Mouse (Mus musculus) neural tube, embryonic 15.5 days (tissue): Measurements from ENCODE around the gene Alcam. TPM values are rescaled to one million over a fixed set of nuclear protein-coding genes. Genes with fewer than 3 reads are reported as not detected.

Experiments
- ATAC-seq: fragments of 200-750 bp; cut with Nextera tagmentation; 2 replicates; pipeline ENCODE4 v1.8.0; 2017; ENCODE audit warnings: mild to moderate bottlenecking, moderate TSS enrichment, moderate library complexity; ENCODE audit not compliant: low FRiP score
- H3K27ac ChIP-seq: fragments of 300-500 bp; sonication (generic); replicated peaks from 2 replicates; pipeline ENCODE4 v1.5.1; 2015; ENCODE audit warnings: mild to moderate bottlenecking, inconsistent platforms
- H3K27me3 ChIP-seq: fragments of 300-500 bp; sonication (generic); replicated peaks from 2 replicates; pipeline ENCODE4 v1.6.1; 2015; ENCODE audit warnings: inconsistent platforms
- H3K36me3 ChIP-seq: fragments of 300-500 bp; sonication (generic); 2 replicates; pipeline ENCODE4 v1.6.1; 2015; ENCODE audit warnings: inconsistent platforms
- H3K4me1 ChIP-seq: fragments of 300-500 bp; sonication (generic); 2 replicates; pipeline ENCODE4 v1.6.1; 2015; ENCODE audit warnings: inconsistent platforms
- H3K4me2 ChIP-seq: fragments of 300-500 bp; sonication (generic); 2 replicates; pipeline ENCODE4 v1.6.1; 2015; ENCODE audit warnings: inconsistent platforms, mild to moderate bottlenecking, moderate library complexity
- H3K4me3 ChIP-seq: fragments of 300-500 bp; sonication (generic); replicated peaks from 2 replicates; pipeline ENCODE4 v1.5.1; 2015; ENCODE audit warnings: mild to moderate bottlenecking, inconsistent platforms
- H3K9ac ChIP-seq: fragments of 300-500 bp; sonication (generic); replicated peaks from 2 replicates; pipeline ENCODE4 v1.6.1; 2015; ENCODE audit warnings: mild to moderate bottlenecking, inconsistent platforms
- H3K9me3 ChIP-seq: fragments of 300-500 bp; sonication (generic); replicated peaks from 2 replicates; pipeline ENCODE4 v1.6.1; 2016; ENCODE audit warnings: inconsistent platforms
- WGBS: fragments of 180-500 bp; shearing (Covaris S2); methylation state at CpG from one replicate; pipeline ENCODE4 v1.1.7; 2015; ENCODE audit warnings: mixed read lengths; 5-methylcytosine and 5-hydroxymethylcytosine counted together
- polyA plus RNA-seq: library from polyadenylated mRNA; unstranded; fragments of >200 nt; fragmentation: Nextera tagmentation; extraction: Ambion mirVana; gene quantifications from 2 replicates; pipeline ENCODE4 v1.2.1, GENCODE M21; 2015

Gene Alcam
- polyA plus RNA-seq, 1 experiment from 2014 or later, result 40.0 TPM

GRCm38 (mm10) chr16:52343467-52344033 is 110.3 kb downstream of the Alcam start:
- H3K9ac ChIP-seq, result no peak overlapping the region
- no peak overlapping the region for H3K4me2 ChIP-seq
- H3K9me3 ChIP-seq, result no peaks in the 10 kb centered on the region
- H3K4me3 ChIP-seq, result no peak overlapping the region
- H3K36me3 ChIP-seq, result no peaks in the 10 kb centered on the region
- no peak overlapping the region for H3K27ac ChIP-seq
- no peaks in the 10 kb centered on the region for H3K27me3 ChIP-seq
- H3K4me1 ChIP-seq, result no peaks in the 10 kb centered on the region
- no peak for ATAC-seq
- 81% methylated on average over 2 of the region's 2 CpGs for WGBS

- H3K27me3 ChIP-seq, result no peaks in the 10 kb centered on the region
- H3K4me2 ChIP-seq, result no peak overlapping the region
- 92% methylated on average over 8 of the region's 8 CpGs for WGBS
- no peaks in the 10 kb centered on the region for H3K36me3 ChIP-seq
- no peak overlapping the region for H3K27ac ChIP-seq
- no peak for ATAC-seq
- H3K4me1 ChIP-seq, result no peaks in the 10 kb centered on the region
- no peak overlapping the region for H3K9ac ChIP-seq
- no peaks in the 10 kb centered on the region for H3K9me3 ChIP-seq
- no peak overlapping the region for H3K4me3 ChIP-seq
These were observed 111.0 kb downstream of the Alcam start for GRCm38 (mm10) chr16:52342694-52343466.

- no peak overlapping the region for H3K4me3 ChIP-seq
- H3K27ac ChIP-seq, result no peak overlapping the region
- H3K27me3 ChIP-seq, result no peaks in the 10 kb centered on the region
- no peak overlapping the region for H3K4me2 ChIP-seq
- H3K36me3 ChIP-seq, result no peaks in the 10 kb centered on the region
- 85% methylated on average over 4 of the region's 4 CpGs for WGBS
- ATAC-seq, result no peak
- no peak overlapping the region for H3K9ac ChIP-seq
- no peaks in the 10 kb centered on the region for H3K9me3 ChIP-seq
- H3K4me1 ChIP-seq, result no peaks in the 10 kb centered on the region
These were observed 119.8 kb downstream of the Alcam start for GRCm38 (mm10) chr16:52334084-52334483.

- Histone ChIP-seq H3K9me3 (no peaks in the 10 kb centered on the region), H3K4me2 (no peak overlapping the region), H3K9ac (no peak overlapping the region), H3K4me3 (no peak overlapping the region), H3K4me1 (no peaks in the 10 kb centered on the region), H3K27ac (no peak overlapping the region), H3K27me3 (no peaks in the 10 kb centered on the region), H3K36me3 (no peaks in the 10 kb centered on the region)
- ATAC-seq, result no peak
- 82% methylated on average over 5 of the region's 5 CpGs for WGBS
These were observed 120.2 kb downstream of the Alcam start for GRCm38 (mm10) chr16:52333631-52334030.

- Histone ChIP-seq H3K27me3 (no peaks in the 10 kb centered on the region), H3K4me3 (no peak overlapping the region), H3K27ac (no peak overlapping the region), H3K9ac (no peak overlapping the region), H3K4me1 (no peaks in the 10 kb centered on the region), H3K36me3 (no peaks in the 10 kb centered on the region), H3K4me2 (no peak overlapping the region), H3K9me3 (no peaks in the 10 kb centered on the region)
- 94% methylated on average over 3 of the region's 3 CpGs for WGBS
- ATAC-seq, result no peak
These were observed 122.5 kb downstream of the Alcam start for GRCm38 (mm10) chr16:52331341-52331830.

GRCm38 (mm10) chr16:52329420-52329819 is 124.5 kb downstream of the Alcam start:
- ATAC-seq, result no peak
- no peaks in the 10 kb centered on the region for H3K9me3 ChIP-seq
- 90% methylated on average over 2 of the region's 2 CpGs for WGBS
- H3K27ac ChIP-seq, result no peak overlapping the region
- no peaks in the 10 kb centered on the region for H3K27me3 ChIP-seq
- no peak overlapping the region for H3K4me2 ChIP-seq
- H3K36me3 ChIP-seq, result no peaks in the 10 kb centered on the region
- no peak overlapping the region for H3K9ac ChIP-seq
- H3K4me1 ChIP-seq, result no peaks in the 10 kb centered on the region
- no peak overlapping the region for H3K4me3 ChIP-seq

- Histone ChIP-seq H3K4me3 (no peak overlapping the region), H3K4me1 (no peaks in the 10 kb centered on the region), H3K4me2 (no peak overlapping the region), H3K27ac (no peak overlapping the region), H3K36me3 (no peaks in the 10 kb centered on the region), H3K9me3 (no peaks in the 10 kb centered on the region), H3K9ac (no peak overlapping the region), H3K27me3 (no peaks in the 10 kb centered on the region)
- no peak for ATAC-seq
- WGBS, result 67% methylated on average over 1 of the region's 1 CpGs
These were observed 134.6 kb downstream of the Alcam start for GRCm38 (mm10) chr16:52319229-52319628.

- no peaks in the 10 kb centered on the region for H3K36me3 ChIP-seq
- H3K9me3 ChIP-seq, result no peaks in the 10 kb centered on the region
- H3K4me2 ChIP-seq, result peak overlapping the region; percentile 43
- H3K27ac ChIP-seq, result no peak overlapping the region
- no peak overlapping the region for H3K4me3 ChIP-seq
- H3K9ac ChIP-seq, result no peak overlapping the region
- no peaks in the 10 kb centered on the region for H3K27me3 ChIP-seq
- peak; percentile 70 for ATAC-seq
- no peaks in the 10 kb centered on the region for H3K4me1 ChIP-seq
- WGBS, result 16% methylated on average over 9 of the region's 9 CpGs
These were observed 142.8 kb downstream of the Alcam start for GRCm38 (mm10) chr16:52311073-52311472.

GRCm38 (mm10) chr16:52307016-52307415 is 146.9 kb downstream of the Alcam start:
- Histone ChIP-seq H3K4me1 (0 out of 2 replicates have a peak, but pooled peaks cover 7% of the 10 kb centered on the region), H3K9ac (no peak overlapping the region), H3K4me2 (no peak overlapping the region), H3K4me3 (no peak overlapping the region), H3K9me3 (no peaks in the 10 kb centered on the region), H3K36me3 (no peaks in the 10 kb centered on the region), H3K27me3 (no peaks in the 10 kb centered on the region), H3K27ac (no peak overlapping the region)
- no peak for ATAC-seq
- 84% methylated on average over 2 of the region's 2 CpGs for WGBS

GRCm38 (mm10) chr16:52303532-52303902 is 150.4 kb downstream of the Alcam start:
- no peak for ATAC-seq
- Histone ChIP-seq H3K4me3 (no peak overlapping the region), H3K4me1 (0 out of 2 replicates have a peak, but pooled peaks cover 7% of the 10 kb centered on the region), H3K4me2 (no peak overlapping the region), H3K9me3 (no peaks in the 10 kb centered on the region), H3K27ac (no peak overlapping the region), H3K36me3 (no peaks in the 10 kb centered on the region), H3K27me3 (no peaks in the 10 kb centered on the region), H3K9ac (no peak overlapping the region)
- WGBS, result 60% methylated on average over 4 of the region's 4 CpGs

- no peaks in the 10 kb centered on the region for H3K9me3 ChIP-seq
- H3K4me1 ChIP-seq, result 0 out of 2 replicates have a peak, but pooled peaks cover 7% of the 10 kb centered on the region
- no peak overlapping the region for H3K4me3 ChIP-seq
- H3K9ac ChIP-seq, result no peak overlapping the region
- H3K27me3 ChIP-seq, result no peaks in the 10 kb centered on the region
- H3K36me3 ChIP-seq, result no peaks in the 10 kb centered on the region
- 42% methylated on average over 9 of the region's 9 CpGs for WGBS
- no peak overlapping the region for H3K4me2 ChIP-seq
- ATAC-seq, result no peak; the same call in 1 of the 2 replicates
- H3K27ac ChIP-seq, result no peak overlapping the region
These were observed 150.9 kb downstream of the Alcam start for GRCm38 (mm10) chr16:52302790-52303531.
